Mouse (Mus musculus) hindbrain, embryonic 14.5 days (tissue): Measurements from ENCODE around the gene Oprm1. TPM values are rescaled to one million over a fixed set of nuclear protein-coding genes. Genes with fewer than 3 reads are reported as not detected.
A peak's percentile ranks its signal among the peaks of the same experiment; 100 is the strongest.

Source experiments
- ATAC-seq: fragments of 200-750 bp; cut with Nextera tagmentation; 2 replicates; pipeline ENCODE4 v1.8.0; 2017; ENCODE audit warnings: moderate number of reproducible peaks, mild to moderate bottlenecking, moderate TSS enrichment, moderate library complexity; ENCODE audit not compliant: low FRiP score
- DNase-seq: peaks from one replicate; pipeline ENCODE4 v3.0.0-alpha.2; 2015; ENCODE audit warnings: low spot score
- H3K27ac ChIP-seq: fragments of 300-500 bp; sonication (generic); 2 replicates; pipeline ENCODE4 v1.5.1; 2014; ENCODE audit warnings: mild to moderate bottlenecking, moderate library complexity
- H3K27me3 ChIP-seq: fragments of 300-500 bp; sonication (generic); 2 replicates; pipeline ENCODE4 v1.6.1; 2014; ENCODE audit warnings: mild to moderate bottlenecking, low read length, mixed read lengths; ENCODE audit not compliant: control insufficient read depth, insufficient read depth
- H3K36me3 ChIP-seq: fragments of 300-500 bp; sonication (generic); replicated peaks from 2 replicates; pipeline ENCODE4 v1.6.1; 2014; ENCODE audit not compliant: control insufficient read depth, insufficient read depth
- H3K4me1 ChIP-seq: fragments of 300-500 bp; sonication (generic); replicated peaks from 2 replicates; pipeline ENCODE4 v1.6.1; 2014; ENCODE audit warnings: antibody characterized with exemption, low read length, mixed read lengths; ENCODE audit not compliant: control insufficient read depth, insufficient read depth
- H3K4me2 ChIP-seq: fragments of 300-500 bp; sonication (generic); replicated peaks from 2 replicates; pipeline ENCODE4 v1.6.1; 2014; ENCODE audit warnings: mild to moderate bottlenecking, moderate library complexity
- H3K4me3 ChIP-seq: fragments of 300-500 bp; sonication (generic); replicated peaks from 2 replicates; pipeline ENCODE4 v1.5.1; 2014; ENCODE audit warnings: mild to moderate bottlenecking, low read length
- H3K9ac ChIP-seq: fragments of 300-500 bp; sonication (generic); 2 replicates; pipeline ENCODE4 v1.6.1; 2014
- H3K9me3 ChIP-seq: fragments of 300-500 bp; sonication (generic); 2 replicates; pipeline ENCODE4 v1.6.1; 2016; ENCODE audit warnings: low read length; ENCODE audit not compliant: control insufficient read depth
- WGBS: fragments of 180-500 bp; shearing (Covaris S2); extraction: QIAGEN DNeasy Blood & Tissue Kit; methylation state at CpG from one replicate; pipeline ENCODE4 v1.1.7; 2014; 5-methylcytosine and 5-hydroxymethylcytosine counted together
- polyA plus RNA-seq: library from polyadenylated mRNA; unstranded; fragments of >200 nt; fragmentation: Nextera tagmentation; extraction: Ambion mirVana; gene quantifications from 2 replicates; pipeline ENCODE4 v1.2.1, GENCODE M21; 2014

The Oprm1 gene
- polyA plus RNA-seq, 1 experiment from 2014 or later, result 3.6 TPM

DNA sequence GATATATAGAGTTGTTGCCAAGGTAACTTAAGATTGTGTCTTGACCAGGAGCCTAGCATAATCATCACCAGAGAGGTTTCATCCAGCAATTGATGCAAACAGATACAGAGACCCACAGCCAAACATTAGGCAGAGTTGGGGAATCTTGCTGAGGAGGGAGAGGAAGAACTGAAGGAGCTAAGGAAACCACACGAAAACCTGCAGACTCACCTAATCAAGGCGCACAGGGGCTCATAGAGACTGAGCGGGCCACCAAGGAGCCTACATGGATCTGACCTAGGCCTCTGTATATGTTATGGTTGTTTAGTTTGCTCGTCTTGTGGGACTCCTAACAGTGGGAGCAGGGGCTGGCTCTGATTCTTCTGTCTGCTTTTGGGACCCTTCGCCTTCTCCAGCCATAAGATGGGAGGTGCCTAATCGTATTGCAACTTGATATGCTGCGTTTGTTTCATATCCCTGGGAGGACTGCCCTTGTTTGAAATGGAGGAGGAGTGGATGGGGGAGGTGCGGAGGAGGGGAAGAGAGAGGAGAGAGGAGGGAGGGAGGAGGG is 318.4 kb downstream of the Oprm1 start:
- Histone ChIP-seq H3K36me3 (no peaks in the 10 kb centered on the region), H3K27ac (no peak overlapping the region), H3K4me3 (no peak overlapping the region), H3K4me1 (no peaks in the 10 kb centered on the region), H3K9ac (no peak overlapping the region), H3K9me3 (no peaks in the 10 kb centered on the region), H3K27me3 (no peaks in the 10 kb centered on the region), H3K4me2 (0 out of 2 replicates have a peak overlapping the region, but pooled peaks have one; percentile 15)
- WGBS, result 53% methylated on average over 7 of the region's 8 CpGs
- ATAC-seq, result peak; percentile 19; the same call in 1 of the 2 replicates
- DNase-seq, result no peak

DNA sequence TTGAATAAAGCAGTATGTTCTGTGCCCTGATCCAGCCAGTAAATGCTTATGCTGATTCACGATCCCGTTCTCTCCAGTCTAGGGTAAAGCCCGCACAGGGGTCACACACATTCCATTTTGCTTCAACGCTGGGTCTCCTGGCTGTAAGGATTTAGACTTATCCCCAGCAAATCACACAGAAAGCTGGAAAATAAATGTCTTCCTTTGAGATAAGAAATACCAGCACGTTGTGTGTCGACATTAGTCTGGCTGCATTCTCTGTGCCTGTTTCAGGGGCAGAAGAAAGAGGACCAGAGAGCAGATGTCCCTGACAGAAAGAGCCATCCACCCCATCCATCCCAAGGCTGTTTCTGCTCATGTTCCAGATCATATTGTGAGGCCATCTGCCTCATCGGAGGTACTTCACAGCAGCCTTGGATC is 319.1 kb downstream of the Oprm1 start:
- ATAC-seq, result peak; percentile 51
- DNase-seq, result no peak
- Histone ChIP-seq H3K36me3 (no peaks in the 10 kb centered on the region), H3K4me2 (no peak overlapping the region), H3K27ac (peak overlapping the region; percentile 47; the same call in 1 of the 2 replicates), H3K4me1 (no peaks in the 10 kb centered on the region), H3K4me3 (no peak overlapping the region), H3K9me3 (no peaks in the 10 kb centered on the region), H3K27me3 (no peaks in the 10 kb centered on the region), H3K9ac (no peak overlapping the region)
- whole genome bisulfite sequencing, result 78% methylated on average over 7 of the region's 7 CpGs

DNA sequence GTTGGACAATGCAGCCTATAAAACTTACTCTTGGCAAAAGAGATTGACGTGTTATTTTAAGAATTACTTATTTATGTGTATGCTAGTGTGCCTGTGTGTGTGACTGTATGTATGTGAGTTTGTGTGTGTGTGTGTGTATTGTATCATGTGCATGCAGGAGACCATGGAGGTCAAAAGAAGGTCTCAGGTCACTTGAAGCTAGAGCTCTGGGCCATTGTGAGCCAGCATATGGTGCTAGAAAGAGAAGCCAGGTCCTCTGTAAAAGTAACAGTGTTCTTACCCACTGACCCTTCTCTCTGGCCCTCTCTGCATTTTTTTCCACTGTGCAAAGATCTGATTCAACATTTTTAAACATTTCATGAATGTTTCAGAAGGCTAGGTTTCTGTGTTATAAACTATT is 319.7 kb downstream of the Oprm1 start:
- no peaks in the 10 kb centered on the region for H3K27me3 ChIP-seq
- no peak for DNase-seq
- 93% methylated on average over 1 of the region's 1 CpGs for WGBS

More for the DNA sequence above, 319.7 kb downstream of the Oprm1 start:
- H3K4me2 ChIP-seq, result no peak overlapping the region
- ATAC-seq, result no peak
- H3K36me3 ChIP-seq, result no peaks in the 10 kb centered on the region
- H3K9me3 ChIP-seq, result no peaks in the 10 kb centered on the region
- no peak overlapping the region for H3K9ac ChIP-seq
- H3K4me3 ChIP-seq, result no peak overlapping the region
- no peaks in the 10 kb centered on the region for H3K4me1 ChIP-seq
- H3K27ac ChIP-seq, result no peak overlapping the region

Other genes with a start within 250 kb of the Oprm1 start
- gene Gm10945, start 3.3 kb downstream of the Oprm1 start, polyA plus RNA-seq, result not detected in 2 replicates